Mouse (Mus musculus): ENCODE data around the gene Spx.

The Spx gene

GRCm38 (mm10) chr6:142412906-142413491, at the start of gene Spx:
Gene Spx (plus strand): TSS chr6:142413441.
- no peak for DNase-seq (ENCODE audit: low spot score in 2 of 2)

GRCm38 (mm10) chr6:142365742-142366472, 47.3 kb upstream of the Spx start:
- no peak for DNase-seq (ENCODE audit: low spot score in 2 of 2)

GRCm38 (mm10) chr6:142366473-142367018, 46.7 kb upstream of the Spx start:
- no peak for DNase-seq (ENCODE audit: low spot score in 2 of 2)

- no peak for DNase-seq (ENCODE audit: low spot score in 2 of 2)
These were observed 45.7 kb upstream of the Spx start for GRCm38 (mm10) chr6:142367565-142367964.

- DNase-seq (ENCODE audit: low spot score in 2 of 2): no peak
These were observed 43.7 kb upstream of the Spx start for GRCm38 (mm10) chr6:142369568-142369967.

- DNase-seq (ENCODE audit: low spot score in 2 of 2): no peak
These were observed 36.2 kb upstream of the Spx start for GRCm38 (mm10) chr6:142377081-142377480.

GRCm38 (mm10) chr6:142378576-142379330, 34.5 kb upstream of the Spx start:
- DNase-seq (ENCODE audit: low spot score in 2 of 2): no peak

- no peak for DNase-seq (ENCODE audit: low spot score in 2 of 2)
These were observed 33.3 kb upstream of the Spx start for GRCm38 (mm10) chr6:142379961-142380360.

GRCm38 (mm10) chr6:142381615-142382014, 31.6 kb upstream of the Spx start:
- DNase-seq (ENCODE audit: low spot score in 2 of 2): no peak

- no peak for DNase-seq (ENCODE audit: low spot score in 2 of 2)
These were observed 28.7 kb upstream of the Spx start for GRCm38 (mm10) chr6:142384521-142384920.

GRCm38 (mm10) chr6:142386285-142387010, 26.8 kb upstream of the Spx start:
- no peak for DNase-seq (ENCODE audit: low spot score in 2 of 2)

GRCm38 (mm10) chr6:142387011-142387754, 26.1 kb upstream of the Spx start, which contains the start of the genes Recql and Golt1b:
Gene Recql (minus strand): TSS chr6:142387087.
Gene Golt1b (plus strand): TSS chr6:142387221.
- DNase-seq (ENCODE audit: low spot score in 2 of 2): peak; percentile 95 to 99

GRCm38 (mm10) chr6:142387755-142388271, 25.4 kb upstream of the Spx start:
- DNase-seq (ENCODE audit: low spot score in 2 of 2): no peak

GRCm38 (mm10) chr6:142389101-142389500, 24.1 kb upstream of the Spx start:
- no peak for DNase-seq (ENCODE audit: low spot score in 2 of 2)

- no peak for DNase-seq (ENCODE audit: low spot score in 2 of 2)
These were observed 20.9 kb upstream of the Spx start for GRCm38 (mm10) chr6:142392312-142392711.

- DNase-seq (ENCODE audit: low spot score in 2 of 2): peak in 1 of 2 experiments; percentile 22
These were observed 18.6 kb upstream of the Spx start for GRCm38 (mm10) chr6:142394669-142395068.

- no peak for DNase-seq (ENCODE audit: low spot score in 2 of 2)
These were observed 17.5 kb upstream of the Spx start for GRCm38 (mm10) chr6:142395756-142396155.

GRCm38 (mm10) chr6:142411140-142411539, 2.1 kb upstream of the Spx start:
- no peak for DNase-seq (ENCODE audit: low spot score in 2 of 2)

- DNase-seq (ENCODE audit: low spot score in 2 of 2): no peak
These were observed 604 bp downstream of the Spx start for GRCm38 (mm10) chr6:142413845-142414244.

GRCm38 (mm10) chr6:142414597-142414996, 1.4 kb downstream of the Spx start:
- no peak for DNase-seq (ENCODE audit: low spot score in 2 of 2)

- DNase-seq (ENCODE audit: low spot score in 2 of 2): no peak
These were observed 11.7 kb downstream of the Spx start for GRCm38 (mm10) chr6:142424976-142425375.
